Mouse (Mus musculus) heart, postnatal 10 days (tissue): Measurements from ENCODE around the gene Cwf19l1. TPM values are rescaled to one million over a fixed set of nuclear protein-coding genes. Genes with fewer than 3 reads are reported as not detected.

ENCODE experiments used
- DNase-seq, 2 experiments: peaks; one replicate each; pipeline ENCODE4 v3.0.0; 2021
- intact Hi-C: fragments of 180-260 bp; cut with DNase I; formaldehyde crosslinking; loops from one replicate; pipeline ENCODE4 v1.15.1; 2025
- total RNA-seq, 2 experiments: library from RNA; stranded (reverse); gene quantifications; 2 replicates each; pipeline ENCODE4 v1.2.3; 2021

The Cwf19l1 gene
- total RNA-seq, 2 experiments from 2014 or later, result 11.4 to 12.9 TPM

GRCm38 (mm10) chr19:44064734-44065133 lies 70.9 kb downstream of the Cwf19l1 start:
- DNase-seq, result no peak
- intact Hi-C loops, result no loop called here

GRCm38 (mm10) chr19:44063773-44064172 lies 71.9 kb downstream of the Cwf19l1 start:
- intact Hi-C loops, result no loop called here
- DNase-seq, result no peak

- intact Hi-C loops, result no loop called here
- no peak for DNase-seq
These were observed 75.5 kb downstream of the Cwf19l1 start for GRCm38 (mm10) chr19:44060226-44060625.

Other genes starting within 250 kb of the Cwf19l1 start
- gene Dnmbp, start 195.7 kb downstream of the Cwf19l1 start, total RNA-seq, result 10 to 100 TPM; 11.2 to 13.2 TPM
- gene Cpn1, start 149.3 kb downstream of the Cwf19l1 start, total RNA-seq, result not detected
- gene Cyp2c23, start 106.7 kb downstream of the Cwf19l1 start, total RNA-seq, result under 1 TPM in 1 of 2 experiments, not detected in 1; 0.27 TPM
- gene Erlin1, start 66.1 kb downstream of the Cwf19l1 start, total RNA-seq, result 1 to 10 TPM; 5.7 to 9.1 TPM
- 10 to 100 TPM; 29.8 to 30.5 TPM for gene Chuk, start 28.4 kb downstream of the Cwf19l1 start, total RNA-seq
- gene Bloc1s2, start 10.6 kb upstream of the Cwf19l1 start, total RNA-seq, result 10 to 100 TPM; 15.9 to 18.7 TPM
- gene Pkd2l1, start 56.6 kb upstream of the Cwf19l1 start, total RNA-seq, result not detected
- gene Scd3, start 67.4 kb upstream of the Cwf19l1 start, total RNA-seq, result under 1 TPM; 0.14 to 0.25 TPM
- 10 to 100 TPM; 30.3 to 34.6 TPM for gene Scd2, start 157.8 kb upstream of the Cwf19l1 start, total RNA-seq
- 10 to 100 TPM; 44.0 to 67.2 TPM for gene Scd4, start 197.2 kb upstream of the Cwf19l1 start, total RNA-seq